Mouse (Mus musculus): ENCODE measurements at regions not wholly inside any gene's neighbourhood (a gene's known extent, or its start where the extent isn't known, plus 50 kb on each side); places are given as distances from the start of the nearest gene placed in this dataset.

DNA sequence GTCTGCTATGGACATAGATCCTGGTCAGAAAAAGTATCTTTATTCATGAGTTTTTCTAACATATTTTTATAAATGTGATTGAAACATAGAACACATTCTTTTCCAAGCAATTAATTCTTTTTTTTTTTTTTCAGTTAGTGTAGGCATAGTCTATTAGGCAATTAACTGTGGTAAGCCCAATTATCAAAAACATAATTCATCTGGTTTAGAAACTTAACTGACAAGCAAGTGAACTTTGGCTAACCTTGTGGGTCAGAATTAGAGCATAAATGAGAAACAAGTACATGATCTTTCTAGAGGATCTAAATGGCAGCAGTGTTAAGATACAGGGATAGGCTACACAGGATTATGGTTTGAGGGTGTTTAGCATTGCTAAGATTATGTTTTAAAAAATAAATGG, 1007.2 kb downstream of the Efnb2 start:
- TF ChIP-seq CTCF (IDR thresholded peaks at IDR 0.05; ENCODE audit: extremely low read depth, insufficient read depth, insufficient read length, insufficient replicate concordance) (no peak), POLR2A (IDR thresholded peaks at IDR 0.05; ENCODE audit: low read depth, low read length) (no peak)
